Mouse (Mus musculus): ENCODE measurements around the gene Slc24a3. TPM values are rescaled to one million over a fixed set of nuclear protein-coding genes. Genes with fewer than 3 reads are reported as not detected.
A peak's percentile ranks its signal among the peaks of the same experiment; 100 is the strongest.

The Slc24a3 gene
- polyA plus RNA-seq, 1 experiment from 2014 or later = 1.3 TPM

GRCm38 (mm10) chr2:145353801-145354200, 186.2 kb downstream of the Slc24a3 start:
- no peaks in the 10 kb centered on the region for H3K9me3 ChIP-seq (ENCODE audit: control insufficient read depth, low read length)
- no peak for ATAC-seq (ENCODE audit: low read depth)
- WGBS = 83% methylated on average over 1 of the region's 1 CpGs

GRCm38 (mm10) chr2:145358236-145358942, 190.8 kb downstream of the Slc24a3 start:
- no peak overlapping the region for H3K4me2 ChIP-seq (ENCODE audit: low read depth, low read length)
- no peak overlapping the region for H3K4me3 ChIP-seq (ENCODE audit: low read length)
- ATAC-seq (ENCODE audit: low read depth) = no peak
- no peaks in the 10 kb centered on the region for H3K4me1 ChIP-seq (replicated peaks; ENCODE audit: control insufficient read depth, insufficient read depth, low read length)
- H3K27ac ChIP-seq (ENCODE audit: low read length) = no peak overlapping the region
- no peak overlapping the region for H3K9ac ChIP-seq (ENCODE audit: low read length)
- H3K27me3 ChIP-seq (ENCODE audit: control insufficient read depth, insufficient read depth, low read depth, low read length) = no peaks in the 10 kb centered on the region
- H3K36me3 ChIP-seq (ENCODE audit: control insufficient read depth, insufficient read depth, low read length) = no peaks in the 10 kb centered on the region
- H3K9me3 ChIP-seq (ENCODE audit: control insufficient read depth, low read length) = no peaks in the 10 kb centered on the region
- WGBS = 72% methylated on average over 6 of the region's 6 CpGs

More at GRCm38 (mm10) chr2:145353801-145354200, 186.2 kb downstream of the Slc24a3 start:
- Histone ChIP-seq H3K36me3 (ENCODE audit: control insufficient read depth, insufficient read depth, low read length) (no peaks in the 10 kb centered on the region), H3K27ac (ENCODE audit: low read length) (no peak overlapping the region), H3K4me1 (replicated peaks; ENCODE audit: control insufficient read depth, insufficient read depth, low read length) (no peaks in the 10 kb centered on the region), H3K27me3 (ENCODE audit: control insufficient read depth, insufficient read depth, low read depth, low read length) (no peaks in the 10 kb centered on the region), H3K4me3 (ENCODE audit: low read length) (no peak overlapping the region), H3K9ac (ENCODE audit: low read length) (no peak overlapping the region), H3K4me2 (ENCODE audit: low read depth, low read length) (no peak overlapping the region)

GRCm38 (mm10) chr2:145363604-145364003, 196.1 kb downstream of the Slc24a3 start:
- Histone ChIP-seq H3K4me2 (ENCODE audit: low read depth, low read length) (no peak overlapping the region), H3K9ac (ENCODE audit: low read length) (no peak overlapping the region), H3K4me1 (replicated peaks; ENCODE audit: control insufficient read depth, insufficient read depth, low read length) (no peaks in the 10 kb centered on the region), H3K36me3 (ENCODE audit: control insufficient read depth, insufficient read depth, low read length) (no peaks in the 10 kb centered on the region), H3K27me3 (ENCODE audit: control insufficient read depth, insufficient read depth, low read depth, low read length) (no peaks in the 10 kb centered on the region), H3K4me3 (ENCODE audit: low read length) (no peak overlapping the region), H3K27ac (ENCODE audit: low read length) (no peak overlapping the region), H3K9me3 (ENCODE audit: control insufficient read depth, low read length) (no peaks in the 10 kb centered on the region)
- WGBS = 49% methylated on average over 2 of the region's 2 CpGs
- no peak for ATAC-seq (ENCODE audit: low read depth)

- WGBS = 46% methylated on average over 2 of the region's 2 CpGs
- no peaks in the 10 kb centered on the region for H3K27me3 ChIP-seq (ENCODE audit: control insufficient read depth, insufficient read depth, low read depth, low read length)
- no peak overlapping the region for H3K4me3 ChIP-seq (ENCODE audit: low read length)
- H3K27ac ChIP-seq (ENCODE audit: low read length) = no peak overlapping the region
- no peaks in the 10 kb centered on the region for H3K36me3 ChIP-seq (ENCODE audit: control insufficient read depth, insufficient read depth, low read length)
- no peak overlapping the region for H3K4me2 ChIP-seq (ENCODE audit: low read depth, low read length)
- no peak overlapping the region for H3K9ac ChIP-seq (ENCODE audit: low read length)
- ATAC-seq (ENCODE audit: low read depth) = no peak
- no peaks in the 10 kb centered on the region for H3K9me3 ChIP-seq (ENCODE audit: control insufficient read depth, low read length)
- no peaks in the 10 kb centered on the region for H3K4me1 ChIP-seq (replicated peaks; ENCODE audit: control insufficient read depth, insufficient read depth, low read length)
Observed at GRCm38 (mm10) chr2:145368701-145369100, 201.1 kb downstream of the Slc24a3 start.

- ATAC-seq (ENCODE audit: low read depth) = no peak
- H3K4me2 ChIP-seq (ENCODE audit: low read depth, low read length) = no peak overlapping the region
Observed at GRCm38 (mm10) chr2:145370795-145371194, 203.2 kb downstream of the Slc24a3 start.

GRCm38 (mm10) chr2:145373803-145374202, 206.2 kb downstream of the Slc24a3 start:
- H3K4me3 ChIP-seq (ENCODE audit: low read length) = no peak overlapping the region
- H3K27me3 ChIP-seq (ENCODE audit: control insufficient read depth, insufficient read depth, low read depth, low read length) = no peaks in the 10 kb centered on the region
- no peaks in the 10 kb centered on the region for H3K4me1 ChIP-seq (replicated peaks; ENCODE audit: control insufficient read depth, insufficient read depth, low read length)
- no peak overlapping the region for H3K9ac ChIP-seq (ENCODE audit: low read length)
- no peak overlapping the region for H3K4me2 ChIP-seq (ENCODE audit: low read depth, low read length)
- H3K36me3 ChIP-seq (ENCODE audit: control insufficient read depth, insufficient read depth, low read length) = no peaks in the 10 kb centered on the region
- no peak for ATAC-seq (ENCODE audit: low read depth)
- H3K9me3 ChIP-seq (ENCODE audit: control insufficient read depth, low read length) = no peaks in the 10 kb centered on the region
- H3K27ac ChIP-seq (ENCODE audit: low read length) = no peak overlapping the region
- WGBS = 79% methylated on average over 5 of the region's 5 CpGs

More at GRCm38 (mm10) chr2:145370795-145371194, 203.2 kb downstream of the Slc24a3 start:
- Histone ChIP-seq H3K4me1 (replicated peaks; ENCODE audit: control insufficient read depth, insufficient read depth, low read length) (no peaks in the 10 kb centered on the region), H3K27ac (ENCODE audit: low read length) (no peak overlapping the region), H3K9me3 (ENCODE audit: control insufficient read depth, low read length) (no peaks in the 10 kb centered on the region), H3K9ac (ENCODE audit: low read length) (no peak overlapping the region), H3K27me3 (ENCODE audit: control insufficient read depth, insufficient read depth, low read depth, low read length) (no peaks in the 10 kb centered on the region), H3K4me3 (ENCODE audit: low read length) (no peak overlapping the region), H3K36me3 (ENCODE audit: control insufficient read depth, insufficient read depth, low read length) (no peaks in the 10 kb centered on the region)
- 32% methylated on average over 4 of the region's 4 CpGs for WGBS

GRCm38 (mm10) chr2:145382908-145383770, 215.6 kb downstream of the Slc24a3 start:
- ATAC-seq (ENCODE audit: low read depth) = peak; percentile 52
- no peaks in the 10 kb centered on the region for H3K9me3 ChIP-seq (ENCODE audit: control insufficient read depth, low read length)
- H3K4me1 ChIP-seq (replicated peaks; ENCODE audit: control insufficient read depth, insufficient read depth, low read length) = no peaks in the 10 kb centered on the region; the same call in 1 of the 2 replicates
- H3K4me3 ChIP-seq (ENCODE audit: low read length) = no peak overlapping the region
- no peak overlapping the region for H3K4me2 ChIP-seq (ENCODE audit: low read depth, low read length)
- no peak overlapping the region for H3K27ac ChIP-seq (ENCODE audit: low read length)
- H3K27me3 ChIP-seq (ENCODE audit: control insufficient read depth, insufficient read depth, low read depth, low read length) = no peaks in the 10 kb centered on the region
- H3K9ac ChIP-seq (ENCODE audit: low read length) = no peak overlapping the region
- H3K36me3 ChIP-seq (ENCODE audit: control insufficient read depth, insufficient read depth, low read length) = no peaks in the 10 kb centered on the region
- 70% methylated on average over 13 of the region's 13 CpGs for WGBS

GRCm38 (mm10) chr2:145384221-145384620, 216.7 kb downstream of the Slc24a3 start:
- Histone ChIP-seq H3K27me3 (ENCODE audit: control insufficient read depth, insufficient read depth, low read depth, low read length) (no peaks in the 10 kb centered on the region), H3K4me3 (ENCODE audit: low read length) (no peak overlapping the region), H3K9ac (ENCODE audit: low read length) (no peak overlapping the region), H3K9me3 (ENCODE audit: control insufficient read depth, low read length) (no peaks in the 10 kb centered on the region), H3K27ac (ENCODE audit: low read length) (no peak overlapping the region), H3K4me2 (ENCODE audit: low read depth, low read length) (no peak overlapping the region), H3K36me3 (ENCODE audit: control insufficient read depth, insufficient read depth, low read length) (no peaks in the 10 kb centered on the region), H3K4me1 (replicated peaks; ENCODE audit: control insufficient read depth, insufficient read depth, low read length) (no peaks in the 10 kb centered on the region; the same call in 1 of the 2 replicates)
- WGBS = 80% methylated on average over 2 of the region's 2 CpGs
- no peak for ATAC-seq (ENCODE audit: low read depth)

GRCm38 (mm10) chr2:145385220-145385619, 217.7 kb downstream of the Slc24a3 start:
- Histone ChIP-seq H3K4me1 (replicated peaks; ENCODE audit: control insufficient read depth, insufficient read depth, low read length) (no peaks in the 10 kb centered on the region; the same call in 1 of the 2 replicates), H3K4me2 (ENCODE audit: low read depth, low read length) (no peak overlapping the region), H3K4me3 (ENCODE audit: low read length) (no peak overlapping the region), H3K9me3 (ENCODE audit: control insufficient read depth, low read length) (no peaks in the 10 kb centered on the region), H3K9ac (ENCODE audit: low read length) (no peak overlapping the region), H3K27me3 (ENCODE audit: control insufficient read depth, insufficient read depth, low read depth, low read length) (no peaks in the 10 kb centered on the region), H3K36me3 (ENCODE audit: control insufficient read depth, insufficient read depth, low read length) (no peaks in the 10 kb centered on the region), H3K27ac (ENCODE audit: low read length) (no peak overlapping the region)
- ATAC-seq (ENCODE audit: low read depth) = no peak
- WGBS = 79% methylated on average over 3 of the region's 3 CpGs

Data from lung, embryonic 16.5 days (tissue).